Mouse (Mus musculus) neural tube, embryonic 11.5 days (tissue): ENCODE results near the gene Aplp1. TPM values are rescaled to one million over a fixed set of nuclear protein-coding genes. Genes with fewer than 3 reads are reported as not detected.

ENCODE experiments used
- ATAC-seq: fragments of 200-750 bp; cut with Nextera tagmentation; 2 replicates; pipeline ENCODE4 v1.8.0; 2017; ENCODE audit warnings: moderate number of reproducible peaks, mild to moderate bottlenecking, moderate TSS enrichment, moderate library complexity; ENCODE audit not compliant: insufficient read depth, low FRiP score, low TSS enrichment
- DNase-seq: peaks from one replicate; pipeline ENCODE4 v3.0.0-alpha.2; 2015; ENCODE audit warnings: low spot score
- H3K27ac ChIP-seq: fragments of 300-500 bp; sonication (generic); 2 replicates; pipeline ENCODE4 v1.5.1; 2014; ENCODE audit warnings: low read depth, mild to moderate bottlenecking, low read length
- H3K27me3 ChIP-seq: fragments of 300-500 bp; sonication (generic); 2 replicates; pipeline ENCODE4 v1.6.1; 2014; ENCODE audit warnings: mild to moderate bottlenecking, low read length, mixed read lengths; ENCODE audit not compliant: control insufficient read depth, insufficient read depth
- H3K36me3 ChIP-seq: fragments of 300-500 bp; sonication (generic); 2 replicates; pipeline ENCODE4 v1.6.1; 2014; ENCODE audit warnings: mild to moderate bottlenecking, low read length, moderate library complexity, mixed read lengths; ENCODE audit not compliant: control insufficient read depth, insufficient read depth
- H3K4me1 ChIP-seq: fragments of 300-500 bp; sonication (generic); 2 replicates; pipeline ENCODE4 v1.6.1; 2014; ENCODE audit warnings: low read length, mixed read lengths; ENCODE audit not compliant: control insufficient read depth, insufficient read depth
- H3K4me2 ChIP-seq: fragments of 300-500 bp; sonication (generic); 2 replicates; pipeline ENCODE4 v1.6.1; 2014; ENCODE audit warnings: low read depth, mild to moderate bottlenecking, moderate library complexity
- H3K4me3 ChIP-seq: fragments of 300-500 bp; sonication (generic); 2 replicates; pipeline ENCODE4 v1.5.1; 2014; ENCODE audit warnings: low read depth, low read length
- H3K9ac ChIP-seq: fragments of 300-500 bp; sonication (generic); 2 replicates; pipeline ENCODE4 v1.6.1; 2014; ENCODE audit warnings: mild to moderate bottlenecking, low read length
- H3K9me3 ChIP-seq: fragments of 300-500 bp; sonication (generic); 2 replicates; pipeline ENCODE4 v1.6.1; 2016; ENCODE audit warnings: low read length; ENCODE audit not compliant: control insufficient read depth
- WGBS: fragments of 180-500 bp; shearing (Covaris S2); extraction: QIAGEN DNeasy Blood & Tissue Kit; methylation state at CpG from one replicate; pipeline ENCODE4 v1.1.7; 2014; 5-methylcytosine and 5-hydroxymethylcytosine counted together
- polyA plus RNA-seq: library from polyadenylated mRNA; unstranded; fragments of >200 nt; fragmentation: Nextera tagmentation; extraction: Ambion mirVana; gene quantifications from 2 replicates; pipeline ENCODE4 v1.2.1, GENCODE M21; 2014

Aplp1 gene
- polyA plus RNA-seq, 1 experiment from 2014 or later: 165 TPM

DNA sequence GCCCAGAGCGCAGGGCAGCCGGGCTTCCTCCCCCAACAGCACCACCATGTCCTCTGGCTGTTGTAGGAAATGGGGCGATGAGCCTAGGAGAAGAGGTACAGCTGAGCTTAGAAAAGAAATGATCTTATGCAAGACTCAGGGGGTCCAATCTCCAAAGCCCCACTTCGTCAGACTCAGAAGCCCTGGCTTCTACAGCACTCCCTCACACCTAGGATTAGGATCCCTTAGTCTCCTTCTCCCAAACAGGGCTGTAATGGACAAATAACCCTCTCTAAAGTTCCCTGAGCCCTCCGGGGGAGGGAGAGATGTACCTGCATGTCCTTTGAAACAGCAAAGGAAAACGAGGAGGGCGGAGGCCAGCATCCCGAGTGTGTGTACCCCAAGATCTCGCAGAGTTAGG, 11.2 kb upstream of the Aplp1 start:
- no peaks in the 10 kb centered on the region for H3K9me3 ChIP-seq
- DNase-seq (no peak), ATAC-seq (no peak)
- peaks cover 14% of the 10 kb centered on the region for H3K4me1 ChIP-seq
- WGBS: 2% methylated on average over 9 of the region's 9 CpGs
- H3K27ac ChIP-seq: no peak overlapping the region
- H3K9ac ChIP-seq: 0 out of 2 replicates have a peak overlapping the region, but pooled peaks have one; percentile 20
- peak overlapping the region; percentile 41 for H3K4me2 ChIP-seq
- H3K4me3 ChIP-seq: peak overlapping the region; percentile 26
- peaks cover 82% of the 10 kb centered on the region for H3K27me3 ChIP-seq
- no peaks in the 10 kb centered on the region for H3K36me3 ChIP-seq

DNA sequence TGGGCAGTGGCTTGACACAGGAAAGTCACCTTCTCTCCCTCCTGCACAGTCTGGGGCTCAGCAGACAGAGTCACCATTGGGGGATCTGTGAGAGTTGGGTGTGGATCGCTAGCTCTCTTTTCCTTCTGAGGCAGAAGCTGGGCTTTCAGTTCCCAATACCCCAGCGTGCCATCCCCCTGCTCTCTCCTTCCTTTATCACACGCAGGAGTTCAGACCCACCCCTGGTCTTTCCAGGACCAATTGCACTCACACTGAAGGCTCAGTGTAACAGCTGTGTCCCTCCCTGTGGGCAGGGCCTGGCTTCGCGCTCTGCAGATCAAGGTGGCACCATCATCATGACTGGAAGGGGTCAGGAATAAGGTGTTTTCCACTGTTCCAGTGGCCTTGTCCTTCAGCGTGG, 8.9 kb upstream of the Aplp1 start:
- Histone ChIP-seq H3K27ac (no peak overlapping the region), H3K4me3 (peak overlapping the region; percentile 12; the same call in 1 of the 2 replicates), H3K27me3 (peaks cover 66% of the 10 kb centered on the region), H3K9ac (no peak overlapping the region), H3K4me1 (peaks cover 14% of the 10 kb centered on the region), H3K9me3 (no peaks in the 10 kb centered on the region), H3K4me2 (peak overlapping the region; percentile 33), H3K36me3 (no peaks in the 10 kb centered on the region)
- DNase-seq (no peak), ATAC-seq (no peak)
- 8% methylated on average over 6 of the region's 6 CpGs for WGBS

DNA sequence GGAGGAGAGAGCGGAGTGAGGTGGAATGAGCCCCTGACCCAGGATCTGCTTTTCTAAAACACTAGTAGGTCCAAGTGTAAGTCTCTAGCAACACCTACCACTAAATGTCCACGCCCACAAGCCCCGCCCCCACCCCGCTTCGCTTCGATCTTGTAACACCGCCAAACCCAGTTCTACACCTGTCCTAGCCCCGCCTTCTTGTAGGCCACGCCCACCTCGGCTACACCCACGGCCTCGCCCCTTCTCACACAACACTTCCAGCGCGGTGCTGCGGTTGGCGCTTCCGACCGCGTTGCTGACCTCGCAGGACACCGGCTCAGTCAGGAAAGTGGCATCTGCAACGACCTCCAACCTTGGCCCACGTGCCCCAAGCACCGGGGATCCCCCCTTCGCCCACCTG, 8.4 kb upstream of the Aplp1 start:
- DNase-seq (no peak), ATAC-seq (no peak)
- Histone ChIP-seq H3K36me3 (no peaks in the 10 kb centered on the region), H3K4me1 (peaks cover 14% of the 10 kb centered on the region), H3K27me3 (peaks cover 63% of the 10 kb centered on the region), H3K4me3 (0 out of 2 replicates have a peak overlapping the region, but pooled peaks have one; percentile 12), H3K9me3 (no peaks in the 10 kb centered on the region), H3K4me2 (peak overlapping the region; percentile 33), H3K9ac (no peak overlapping the region), H3K27ac (no peak overlapping the region)
- WGBS: 1% methylated on average over 25 of the region's 25 CpGs

DNA sequence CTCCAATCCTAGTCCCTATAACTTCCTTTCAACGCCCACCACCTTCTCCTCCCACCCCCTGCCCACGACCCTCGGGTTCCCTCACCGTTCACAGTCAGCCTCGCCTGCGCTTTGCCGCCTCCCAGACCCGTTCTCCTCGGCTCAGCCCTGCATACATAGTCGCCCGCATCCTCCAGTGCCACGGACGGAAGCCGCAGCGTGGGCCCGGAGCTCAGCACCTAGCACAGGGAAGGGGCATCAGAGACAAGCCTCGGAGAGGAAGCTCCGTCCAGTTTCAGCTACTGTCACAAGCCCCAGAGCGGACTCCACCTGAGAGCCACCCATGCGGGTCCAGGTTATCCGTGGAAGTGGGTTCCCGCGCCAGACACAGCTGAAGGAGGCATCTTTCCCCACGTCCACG, 8.0 kb upstream of the Aplp1 start:
- Histone ChIP-seq H3K27ac (no peak overlapping the region), H3K9ac (no peak overlapping the region), H3K4me2 (0 out of 2 replicates have a peak overlapping the region, but pooled peaks have one; percentile 33), H3K9me3 (no peaks in the 10 kb centered on the region), H3K4me1 (peaks cover 11% of the 10 kb centered on the region), H3K27me3 (peaks cover 58% of the 10 kb centered on the region), H3K4me3 (no peak overlapping the region), H3K36me3 (no peaks in the 10 kb centered on the region)
- WGBS: 18% methylated on average over 25 of the region's 25 CpGs
- no peak for DNase-seq
- ATAC-seq: no peak

DNA sequence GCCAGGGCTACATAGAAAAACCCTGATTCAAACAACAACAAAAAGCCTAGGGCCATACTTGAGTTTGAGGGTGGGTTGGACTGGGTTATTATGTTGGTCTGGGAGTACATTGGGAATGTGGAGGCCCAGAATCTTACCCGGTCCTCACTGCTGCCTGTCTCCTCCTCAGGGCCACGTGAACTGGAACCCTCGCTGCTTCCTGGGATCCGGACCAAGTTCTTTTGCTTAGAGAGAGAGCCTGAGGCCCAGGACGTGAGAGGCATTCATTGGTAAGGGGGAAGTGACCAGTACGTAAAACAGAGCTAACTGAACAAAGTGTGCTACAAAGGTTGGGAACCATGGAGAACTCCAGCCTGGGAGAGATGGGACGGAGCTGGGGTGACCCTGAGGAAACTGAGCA, 4.9 kb upstream of the Aplp1 start:
- H3K4me1 ChIP-seq: peaks cover 8% of the 10 kb centered on the region; the same call in 1 of the 2 replicates
- no peak overlapping the region for H3K4me3 ChIP-seq
- H3K27ac ChIP-seq: no peak overlapping the region
- H3K9ac ChIP-seq: no peak overlapping the region
- ATAC-seq (no peak), DNase-seq (no peak)
- no peaks in the 10 kb centered on the region for H3K36me3 ChIP-seq
- 73% methylated on average over 7 of the region's 7 CpGs for WGBS
- H3K27me3 ChIP-seq: peaks cover 27% of the 10 kb centered on the region
- no peak overlapping the region for H3K4me2 ChIP-seq
- no peaks in the 10 kb centered on the region for H3K9me3 ChIP-seq

DNA sequence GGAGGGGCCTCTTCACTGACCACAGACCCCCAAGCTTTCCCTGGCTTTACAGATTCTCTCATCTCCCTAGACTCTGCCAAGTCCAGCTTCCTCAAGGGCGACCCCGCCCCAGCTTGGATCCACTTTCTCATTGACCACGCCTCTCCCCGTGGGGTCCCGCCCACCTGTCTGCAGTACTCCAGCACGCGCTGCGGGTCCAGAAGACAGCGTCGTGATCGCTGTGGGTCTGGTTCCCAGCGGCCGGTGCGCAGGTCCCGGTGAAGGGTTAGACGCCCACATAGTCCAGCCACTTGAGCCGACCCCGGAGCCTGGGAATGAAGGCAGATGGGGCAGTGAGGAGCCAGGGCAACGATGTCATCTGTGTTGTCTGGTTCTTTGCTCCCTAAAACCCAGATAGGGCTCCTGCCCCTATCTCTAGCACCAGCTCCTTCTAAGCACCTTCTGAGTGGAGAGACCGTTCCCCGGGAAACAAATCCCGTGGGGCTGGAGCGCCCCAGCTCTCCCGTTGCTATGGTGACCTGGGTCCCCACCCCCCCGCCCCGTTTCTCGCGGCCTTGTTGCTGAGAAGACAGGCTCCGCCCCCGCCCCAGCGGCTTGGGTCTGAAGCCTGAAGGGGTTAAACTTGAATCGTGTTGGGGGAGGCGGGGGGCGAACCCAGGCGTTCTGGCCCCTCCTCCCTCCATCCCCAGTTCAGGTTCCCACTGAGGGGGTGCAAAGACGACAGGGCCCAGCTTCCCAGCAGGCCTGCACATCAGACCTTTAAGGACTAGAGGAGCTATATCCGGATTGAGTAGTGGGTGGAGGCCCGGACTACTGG, 973 bp downstream of the Aplp1 start:
- under 1% methylated on average over 38 of the region's 38 CpGs for WGBS

DNA sequence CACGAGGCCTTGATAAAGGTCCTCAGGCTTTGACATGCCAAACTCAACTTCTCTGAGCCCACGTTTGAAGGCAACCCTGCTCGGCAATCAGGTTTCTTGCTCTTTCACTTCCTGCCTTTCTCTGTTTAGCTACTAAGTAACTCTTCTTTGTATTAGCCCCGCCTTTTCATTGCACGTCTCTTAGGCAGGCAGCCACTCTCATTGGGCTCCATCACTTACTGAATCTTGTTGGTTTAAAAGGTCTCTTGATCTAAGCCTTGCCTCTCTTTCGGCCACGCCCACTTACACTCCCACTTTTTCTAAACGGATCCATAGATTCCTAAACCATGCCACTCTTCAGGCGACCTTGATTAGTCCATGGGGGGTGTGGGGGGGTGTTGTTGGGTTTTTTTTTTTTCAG, 1.6 kb downstream of the Aplp1 start:
- ATAC-seq (no peak), DNase-seq (no peak)
- no peak overlapping the region for H3K27ac ChIP-seq
- H3K4me3 ChIP-seq: peak overlapping the region; percentile 70; the same call in 1 of the 2 replicates
- peaks cover 2% of the 10 kb centered on the region; the same call in 1 of the 2 replicates for H3K36me3 ChIP-seq
- H3K27me3 ChIP-seq: peaks cover 9% of the 10 kb centered on the region
- H3K4me2 ChIP-seq: peak overlapping the region; percentile 69
- H3K9ac ChIP-seq: no peak overlapping the region
- H3K4me1 ChIP-seq: peaks cover 16% of the 10 kb centered on the region; the same call in 1 of the 2 replicates
- H3K9me3 ChIP-seq: no peaks in the 10 kb centered on the region
- 22% methylated on average over 9 of the region's 9 CpGs for WGBS

More for the DNA sequence above, 973 bp downstream of the Aplp1 start:
- Histone ChIP-seq H3K4me3 (peak overlapping the region; percentile 70), H3K27me3 (peaks cover 9% of the 10 kb centered on the region), H3K9ac (peak overlapping the region; percentile 88), H3K9me3 (no peaks in the 10 kb centered on the region), H3K36me3 (peaks cover 2% of the 10 kb centered on the region; the same call in 1 of the 2 replicates), H3K4me1 (peaks cover 16% of the 10 kb centered on the region; the same call in 1 of the 2 replicates), H3K4me2 (peak overlapping the region; percentile 69), H3K27ac (peak overlapping the region; percentile 89)
- ATAC-seq (peak; percentile 62), DNase-seq (peak; percentile 80)

DNA sequence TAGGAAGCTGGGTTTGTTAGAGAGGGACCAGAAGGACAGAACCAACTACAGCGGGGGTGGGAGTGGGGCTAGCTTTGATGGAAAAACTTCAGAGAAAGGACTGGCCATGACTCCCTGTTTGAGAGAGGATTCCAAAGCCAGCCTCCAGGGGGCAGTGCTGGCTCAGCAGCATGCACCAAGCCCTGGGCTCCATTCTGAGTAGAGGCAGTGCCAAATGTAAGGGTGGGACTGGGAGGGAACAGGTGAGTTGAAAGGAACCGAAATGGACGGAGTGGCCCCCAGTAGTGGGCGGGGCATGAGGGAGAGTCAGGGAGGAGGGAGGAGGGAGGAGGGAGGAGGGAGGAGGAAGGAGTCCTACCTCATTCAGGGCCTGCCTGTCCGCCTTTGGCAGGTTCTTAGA, 4.6 kb downstream of the Aplp1 start:
- peaks cover 2% of the 10 kb centered on the region; the same call in 1 of the 2 replicates for H3K36me3 ChIP-seq
- H3K27me3 ChIP-seq: peaks cover 13% of the 10 kb centered on the region
- DNase-seq (peak; percentile 64), ATAC-seq (no peak)
- no peak overlapping the region for H3K27ac ChIP-seq
- 23% methylated on average over 5 of the region's 5 CpGs for WGBS
- H3K4me3 ChIP-seq: no peak overlapping the region
- no peak overlapping the region for H3K4me2 ChIP-seq
- H3K4me1 ChIP-seq: peaks cover 15% of the 10 kb centered on the region; the same call in 1 of the 2 replicates
- no peaks in the 10 kb centered on the region for H3K9me3 ChIP-seq
- no peak overlapping the region for H3K9ac ChIP-seq
